Mouse (Mus musculus) limb, embryonic 10.5 days (tissue): ENCODE results near the gene Gzmd. TPM values are rescaled to one million over a fixed set of nuclear protein-coding genes. Genes with fewer than 3 reads are reported as not detected.
"Not testable (repeated sequence)": the region's sequence is repeated elsewhere in the genome, so short reads cannot be mapped to it uniquely, and the experiment has no call there.

Experiments
- DNase-seq: peaks from one replicate; pipeline ENCODE4 v3.0.0-alpha.2; 2017; ENCODE audit warnings: low spot score
- H3K27ac ChIP-seq: fragments of 300-500 bp; sonication (generic); 2 replicates; pipeline ENCODE4 v1.5.1; 2016; ENCODE audit warnings: mild to moderate bottlenecking
- H3K27me3 ChIP-seq: fragments of 300-500 bp; sonication (generic); 2 replicates; pipeline ENCODE4 v1.6.1; 2016; ENCODE audit warnings: low read depth, mild to moderate bottlenecking; ENCODE audit not compliant: poor library complexity, severe bottlenecking
- H3K36me3 ChIP-seq: fragments of 300-500 bp; sonication (generic); 2 replicates; pipeline ENCODE4 v1.6.1; 2016; ENCODE audit warnings: mild to moderate bottlenecking, moderate library complexity
- H3K4me1 ChIP-seq: fragments of 300-500 bp; sonication (generic); 2 replicates; pipeline ENCODE4 v1.6.1; 2016
- H3K4me3 ChIP-seq: fragments of 300-500 bp; sonication (generic); 2 replicates; pipeline ENCODE4 v1.5.1; 2016; ENCODE audit warnings: mild to moderate bottlenecking, moderate library complexity
- H3K9me3 ChIP-seq: fragments of 300-500 bp; sonication (generic); replicated peaks from 2 replicates; pipeline ENCODE4 v1.6.1; 2016; ENCODE audit warnings: mild to moderate bottlenecking
- WGBS: fragments of 180-500 bp; shearing (Covaris S2); methylation state at CpG from one replicate; pipeline ENCODE4 v1.1.7; 2016; 5-methylcytosine and 5-hydroxymethylcytosine counted together
- polyA plus RNA-seq: library from polyadenylated mRNA; unstranded; fragments of >200 nt; fragmentation: Nextera tagmentation; extraction: Ambion mirVana; gene quantifications from 2 replicates; pipeline ENCODE4 v1.2.1, GENCODE M21; 2016

Gzmd gene
- not detected in 2 replicates for polyA plus RNA-seq

GRCm38 (mm10) chr14:56132508-56132907 is at the start of gene Gzmd:
TSS of gene Gzmd (minus strand) at chr14:56132608.
- DNase-seq, H3K36me3 ChIP-seq: not testable (repeated sequence)
- WGBS = 87% methylated on average over 2 of the region's 2 CpGs

DNA sequence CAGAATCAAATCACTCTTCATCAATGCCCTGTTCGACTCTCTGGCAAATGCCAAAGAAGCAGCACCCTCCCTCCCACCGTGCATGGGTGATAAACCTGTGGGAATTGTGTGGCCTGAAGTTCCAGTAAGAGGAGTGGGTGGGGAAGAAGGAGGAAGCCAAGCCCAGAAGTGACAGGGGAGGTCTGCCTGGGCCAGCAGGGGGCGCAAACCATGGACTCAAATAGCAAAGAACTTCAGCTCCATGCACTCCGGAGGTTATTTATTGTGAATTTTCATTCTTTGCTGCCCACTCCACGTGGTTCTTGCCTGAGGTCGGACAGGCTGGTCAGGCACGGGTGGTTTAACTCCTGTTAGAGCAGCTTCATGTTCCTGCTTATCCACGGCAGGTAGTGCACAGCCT is 45.2 kb upstream of the Gzmd start:
- H3K27me3 ChIP-seq, H3K27ac ChIP-seq: not testable (repeated sequence)
- WGBS = 33% methylated on average over 8 of the region's 8 CpGs

More at GRCm38 (mm10) chr14:56132508-56132907, at the start of gene Gzmd:
- not testable (repeated sequence) for H3K4me3 ChIP-seq, H3K9me3 ChIP-seq, H3K27me3 ChIP-seq, H3K27ac ChIP-seq, H3K4me1 ChIP-seq

DNA sequence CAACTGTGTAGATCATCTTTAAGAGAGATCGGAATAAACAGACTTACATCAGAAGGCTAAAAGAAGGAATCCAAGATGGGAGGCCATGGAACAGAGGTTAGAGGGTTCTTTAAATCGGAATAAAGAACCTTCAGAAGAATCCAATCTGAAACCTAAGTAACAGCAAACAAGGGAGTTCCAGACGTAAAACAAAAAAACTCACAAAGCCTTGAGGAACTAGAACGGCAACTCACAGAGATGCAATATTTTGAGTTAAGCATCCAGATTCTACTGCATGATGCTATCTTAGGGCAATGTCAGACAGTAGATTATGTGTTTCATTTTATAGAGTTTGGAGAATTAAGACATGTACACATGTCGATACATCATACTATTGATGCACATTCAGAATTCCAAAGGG is 42.1 kb upstream of the Gzmd start, which contains the start of gene Gzmn:
TSS of gene Gzmn (minus strand) at position 101 of the 400 bp plus-strand sequence.
- WGBS = 90% methylated on average over 5 of the region's 5 CpGs
- Histone ChIP-seq H3K4me3 (no peak within 1 kb of the TSS), H3K4me1 (no peaks in the 10 kb centered on the region), H3K27ac (no peak within 1 kb of the TSS), H3K9me3 (no peaks in the 10 kb centered on the region), H3K36me3 (no peaks in the 10 kb centered on the region), H3K27me3 (no peaks in the 10 kb centered on the region)
- DNase-seq = no peak

More for the DNA sequence above, 45.2 kb upstream of the Gzmd start:
- H3K4me3 ChIP-seq, H3K36me3 ChIP-seq, H3K4me1 ChIP-seq, H3K9me3 ChIP-seq: not testable (repeated sequence)
- DNase-seq = peak; percentile 77

- no peaks in the 10 kb centered on the region for H3K9me3 ChIP-seq
- H3K27me3 ChIP-seq = no peaks in the 10 kb centered on the region
- WGBS = 96% methylated on average over 6 of the region's 6 CpGs
- H3K4me3 ChIP-seq = no peak overlapping the region
- no peaks in the 10 kb centered on the region for H3K4me1 ChIP-seq
- DNase-seq = no peak
- no peak overlapping the region for H3K27ac ChIP-seq
- no peaks in the 10 kb centered on the region for H3K36me3 ChIP-seq
Observed at GRCm38 (mm10) chr14:56173396-56173795, 41.0 kb upstream of the Gzmd start.

DNA sequence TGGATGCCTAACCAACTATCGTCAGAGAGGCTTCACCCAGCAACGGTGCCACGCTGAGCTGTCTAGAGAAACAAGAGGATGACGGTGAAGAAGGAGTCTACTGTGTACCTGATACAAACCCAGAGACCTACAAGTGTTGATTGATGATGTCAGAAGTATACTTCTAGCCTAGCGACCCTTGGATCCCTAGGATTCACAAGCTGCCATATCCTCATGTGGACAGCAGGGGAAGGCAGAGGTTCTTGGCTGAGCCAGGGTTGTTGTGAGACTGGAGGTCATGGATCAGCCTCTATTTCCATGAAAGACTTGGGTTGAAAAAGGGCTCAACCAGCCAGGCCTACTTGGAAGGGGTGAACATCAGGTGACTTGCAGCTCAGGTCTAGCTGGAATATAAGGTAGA is 40.3 kb upstream of the Gzmd start:
- Histone ChIP-seq H3K27me3 (no peaks in the 10 kb centered on the region), H3K4me1 (no peaks in the 10 kb centered on the region), H3K9me3 (no peaks in the 10 kb centered on the region), H3K4me3 (no peak overlapping the region), H3K36me3 (no peaks in the 10 kb centered on the region), H3K27ac (no peak overlapping the region)
- 92% methylated on average over 5 of the region's 5 CpGs for WGBS
- DNase-seq = no peak

DNA sequence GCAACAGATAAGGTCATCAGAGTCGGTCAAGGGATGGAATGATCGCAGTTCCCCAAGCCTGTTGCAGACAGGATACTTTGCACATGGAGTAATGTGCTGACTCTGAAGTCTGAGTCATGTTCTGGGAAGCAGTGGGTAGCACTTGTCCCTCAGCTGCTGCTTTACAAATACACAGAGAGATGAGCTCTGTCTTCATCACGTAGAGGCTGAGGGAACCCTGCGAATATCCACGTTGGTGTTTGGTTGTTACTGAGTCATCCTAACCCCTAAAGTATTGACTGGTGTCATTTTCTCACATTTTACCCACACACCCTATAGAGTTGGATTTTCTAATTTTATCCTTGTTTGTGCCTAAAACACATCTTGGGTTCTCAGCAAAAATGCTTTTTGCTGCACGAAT is 35.6 kb upstream of the Gzmd start:
- Histone ChIP-seq H3K4me1 (no peaks in the 10 kb centered on the region), H3K4me3 (no peak overlapping the region), H3K27me3 (no peaks in the 10 kb centered on the region), H3K36me3 (no peaks in the 10 kb centered on the region), H3K27ac (no peak overlapping the region), H3K9me3 (no peaks in the 10 kb centered on the region)
- WGBS = 88% methylated on average over 6 of the region's 6 CpGs
- no peak for DNase-seq

GRCm38 (mm10) chr14:56162109-56162508 is 29.7 kb upstream of the Gzmd start:
- Histone ChIP-seq H3K27ac (no peak overlapping the region), H3K4me3 (no peak overlapping the region), H3K36me3 (no peaks in the 10 kb centered on the region), H3K27me3 (no peaks in the 10 kb centered on the region), H3K4me1 (no peaks in the 10 kb centered on the region), H3K9me3 (no peaks in the 10 kb centered on the region)
- no peak for DNase-seq
- WGBS = 91% methylated on average over 2 of the region's 2 CpGs

GRCm38 (mm10) chr14:56159479-56159878 is 27.1 kb upstream of the Gzmd start, which contains the start of gene Gzmg:
TSS of gene Gzmg (minus strand) at chr14:56159579.
- H3K27me3 ChIP-seq, H3K4me3 ChIP-seq, H3K9me3 ChIP-seq, H3K36me3 ChIP-seq, H3K4me1 ChIP-seq, H3K27ac ChIP-seq, DNase-seq: not testable (repeated sequence)
- 90% methylated on average over 2 of the region's 2 CpGs for WGBS

DNA sequence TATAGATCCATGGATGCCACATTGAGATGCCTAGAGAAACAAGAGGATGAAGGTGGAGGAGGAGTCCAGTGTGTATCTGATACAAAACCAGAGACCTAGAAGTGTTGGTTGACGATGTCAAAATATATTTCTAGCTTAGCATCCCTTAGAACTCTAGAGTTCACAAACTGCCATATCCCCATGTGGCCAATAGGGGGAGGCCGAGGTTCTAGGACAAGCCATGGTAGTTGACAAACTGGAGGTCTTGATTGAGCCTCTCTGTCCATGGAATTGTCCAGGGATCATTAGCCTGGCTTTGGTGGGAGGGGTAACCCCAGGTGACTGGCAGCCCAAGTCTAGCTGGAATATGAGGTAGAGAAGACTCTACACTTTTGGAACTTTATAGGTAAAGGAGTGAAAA is 22.9 kb upstream of the Gzmd start:
- Histone ChIP-seq H3K36me3 (no peaks in the 10 kb centered on the region), H3K27ac (no peak overlapping the region), H3K27me3 (no peaks in the 10 kb centered on the region), H3K4me1 (no peaks in the 10 kb centered on the region), H3K4me3 (no peak overlapping the region), H3K9me3 (no peaks in the 10 kb centered on the region)
- 71% methylated on average over 2 of the region's 2 CpGs for WGBS
- no peak for DNase-seq

DNA sequence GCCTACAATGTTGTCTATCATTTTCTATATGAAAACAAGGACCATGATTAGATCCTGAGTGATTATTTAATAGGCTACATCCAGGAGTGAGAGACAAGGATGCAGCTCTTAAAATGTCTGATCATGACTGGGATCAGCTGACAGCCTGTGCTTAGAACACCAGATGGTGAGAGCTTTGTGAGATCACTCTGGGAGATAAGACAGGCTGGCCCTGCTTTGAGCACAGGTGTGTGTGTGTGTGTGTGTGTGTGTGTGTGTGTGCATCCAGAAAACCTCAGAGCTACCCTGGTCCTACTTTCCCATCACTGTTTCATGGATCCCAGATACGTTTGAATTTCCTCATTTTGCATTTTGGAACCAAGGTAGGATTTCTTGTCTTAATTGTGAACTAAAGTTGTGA is 1.3 kb upstream of the Gzmd start:
- H3K4me3 ChIP-seq, H3K9me3 ChIP-seq, H3K36me3 ChIP-seq, DNase-seq, H3K27ac ChIP-seq, H3K4me1 ChIP-seq, H3K27me3 ChIP-seq: not testable (repeated sequence)
- WGBS = 86% methylated on average over 1 of the region's 1 CpGs

DNA sequence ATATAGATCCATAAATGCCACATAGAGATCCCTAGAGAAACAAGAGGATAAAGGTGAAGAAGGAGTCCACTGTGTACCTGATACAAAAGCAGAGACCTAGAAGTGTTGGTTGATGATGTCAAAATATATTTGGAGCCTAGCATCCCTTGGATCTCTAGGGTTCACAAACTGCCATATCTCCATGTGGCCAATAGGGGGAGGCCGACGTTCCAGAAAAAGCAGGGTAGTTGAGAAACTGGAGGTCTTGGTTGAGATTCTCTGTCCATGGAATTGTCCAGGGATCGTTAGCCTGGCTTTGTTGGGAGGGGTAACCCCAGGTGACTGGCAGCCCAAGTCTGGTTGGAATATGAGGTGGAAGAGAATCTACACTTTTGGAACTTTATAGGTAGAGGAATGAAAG is 4.1 kb downstream of the Gzmd start:
- H3K36me3 ChIP-seq = no peaks in the 10 kb centered on the region
- WGBS = 43% methylated on average over 3 of the region's 3 CpGs
- H3K27me3 ChIP-seq = no peaks in the 10 kb centered on the region
- H3K4me3 ChIP-seq = no peak overlapping the region
- DNase-seq = peak; percentile 23
- H3K9me3 ChIP-seq = no peaks in the 10 kb centered on the region
- H3K27ac ChIP-seq = no peak overlapping the region
- no peaks in the 10 kb centered on the region for H3K4me1 ChIP-seq

DNA sequence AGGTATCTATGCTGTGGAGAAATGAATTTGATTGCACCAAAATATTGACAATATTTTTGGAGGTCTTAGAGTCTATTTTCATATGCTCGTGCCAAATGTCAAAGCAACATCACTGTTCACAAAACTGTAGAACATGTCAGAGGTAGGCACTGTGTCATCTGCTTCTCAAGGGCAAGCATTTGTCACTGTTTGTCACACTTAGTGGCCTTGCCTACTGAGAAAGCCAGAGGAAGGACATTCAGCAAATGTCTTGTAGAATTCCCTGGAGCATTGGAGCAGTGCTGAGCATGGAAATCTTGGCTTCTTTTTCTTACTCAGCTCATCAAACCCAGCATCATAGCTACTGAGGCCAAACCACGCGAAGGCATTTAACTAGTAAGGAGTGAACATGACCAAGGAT is 8.9 kb downstream of the Gzmd start:
- H3K27ac ChIP-seq = no peak overlapping the region
- 86% methylated on average over 3 of the region's 3 CpGs for WGBS
- H3K27me3 ChIP-seq = no peaks in the 10 kb centered on the region
- H3K9me3 ChIP-seq = no peaks in the 10 kb centered on the region
- no peaks in the 10 kb centered on the region for H3K4me1 ChIP-seq
- no peaks in the 10 kb centered on the region for H3K36me3 ChIP-seq
- DNase-seq = no peak
- H3K4me3 ChIP-seq = no peak overlapping the region

GRCm38 (mm10) chr14:56120525-56120924 is 11.9 kb downstream of the Gzmd start, which contains the start of gene Gzme:
TSS of gene Gzme (minus strand) at chr14:56120625.
- Histone ChIP-seq H3K4me3 (no peak within 1 kb of the TSS), H3K27me3 (no peaks in the 10 kb centered on the region), H3K9me3 (no peaks in the 10 kb centered on the region), H3K36me3 (no peaks in the 10 kb centered on the region), H3K4me1 (no peaks in the 10 kb centered on the region), H3K27ac (no peak within 1 kb of the TSS)
- no peak for DNase-seq

- DNase-seq, H3K4me3 ChIP-seq, H3K4me1 ChIP-seq, H3K9me3 ChIP-seq, H3K27me3 ChIP-seq, H3K36me3 ChIP-seq, H3K27ac ChIP-seq: not testable (repeated sequence)
- 92% methylated on average over 33 of the region's 33 CpGs for WGBS
Observed at GRCm38 (mm10) chr14:56115531-56116310, 16.7 kb downstream of the Gzmd start.
